Mouse (Mus musculus) lung, embryonic 14.5 days (tissue): ENCODE data around the gene Fam160a2. TPM values are rescaled to one million over a fixed set of nuclear protein-coding genes. Genes with fewer than 3 reads are reported as not detected.

Source experiments
- ATAC-seq: fragments of 200-750 bp; cut with Nextera tagmentation; 2 replicates; pipeline ENCODE4 v1.8.0; 2017; ENCODE audit warnings: mild to moderate bottlenecking, moderate TSS enrichment, moderate library complexity; ENCODE audit not compliant: insufficient read depth
- DNase-seq: peaks from one replicate; pipeline ENCODE4 v3.0.0-alpha.2; 2015
- H3K27ac ChIP-seq: fragments of 300-500 bp; sonication (generic); 2 replicates; pipeline ENCODE4 v1.5.1; 2014; ENCODE audit warnings: low read depth, mild to moderate bottlenecking, moderate library complexity
- H3K27me3 ChIP-seq: fragments of 300-500 bp; sonication (generic); 2 replicates; pipeline ENCODE4 v1.6.1; 2014; ENCODE audit warnings: low read length, control low read depth; ENCODE audit not compliant: insufficient read depth
- H3K36me3 ChIP-seq: fragments of 300-500 bp; sonication (generic); 2 replicates; pipeline ENCODE4 v1.6.1; 2014; ENCODE audit warnings: control low read depth; ENCODE audit not compliant: insufficient read depth
- H3K4me1 ChIP-seq: fragments of 300-500 bp; sonication (generic); 2 replicates; pipeline ENCODE4 v1.6.1; 2014; ENCODE audit warnings: antibody characterized with exemption, control low read depth; ENCODE audit not compliant: insufficient read depth
- H3K4me2 ChIP-seq: fragments of 300-500 bp; sonication (generic); 2 replicates; pipeline ENCODE4 v1.6.1; 2014; ENCODE audit warnings: mild to moderate bottlenecking
- H3K4me3 ChIP-seq: fragments of 300-500 bp; sonication (generic); 2 replicates; pipeline ENCODE4 v1.5.1; 2014; ENCODE audit warnings: low read depth, low read length
- H3K9ac ChIP-seq: fragments of 300-500 bp; sonication (generic); 2 replicates; pipeline ENCODE4 v1.6.1; 2014
- H3K9me3 ChIP-seq: fragments of 300-500 bp; sonication (generic); 2 replicates; pipeline ENCODE4 v1.6.1; 2016; ENCODE audit warnings: low read depth, low read length, control low read depth
- CTCF ChIP-seq: IDR thresholded peaks from 2 replicates; pipeline ENCODE4 v1.5.1; 2016; ENCODE audit warnings: antibody characterized with exemption, low read depth
- WGBS: fragments of 180-500 bp; shearing (Covaris S2); extraction: QIAGEN DNeasy Blood & Tissue Kit; methylation state at CpG from one replicate; pipeline ENCODE4 v1.1.7; 2014; 5-methylcytosine and 5-hydroxymethylcytosine counted together
- polyA plus RNA-seq: library from polyadenylated mRNA; unstranded; fragments of >200 nt; fragmentation: Nextera tagmentation; extraction: Ambion mirVana; gene quantifications from 2 replicates; pipeline ENCODE4 v1.2.1, GENCODE M21; 2014

Fam160a2 gene
- polyA plus RNA-seq, 1 experiment from 2014 or later: 41.9 TPM

GRCm38 (mm10) chr7:105426051-105426450 lies 26.2 kb upstream of the Fam160a2 start:
- Histone ChIP-seq H3K4me2 (peak overlapping the region; percentile 63), H3K4me3 (peak overlapping the region; percentile 33), H3K4me1 (no peaks in the 10 kb centered on the region), H3K27me3 (peaks cover 29% of the 10 kb centered on the region), H3K27ac (no peak overlapping the region), H3K36me3 (no peaks in the 10 kb centered on the region), H3K9me3 (no peaks in the 10 kb centered on the region), H3K9ac (no peak overlapping the region)
- DNase-seq (no peak), ATAC-seq (peak; percentile 68; the same call in 1 of the 2 replicates)
- WGBS: 3% methylated on average over 11 of the region's 11 CpGs
- TF ChIP-seq CTCF: no peak

GRCm38 (mm10) chr7:105425424-105426043 lies 25.7 kb upstream of the Fam160a2 start, which contains the start of gene Cckbr:
TSS of gene Cckbr (plus strand) at chr7:105425731.
- H3K36me3 ChIP-seq: no peaks in the 10 kb centered on the region
- peaks cover 29% of the 10 kb centered on the region for H3K27me3 ChIP-seq
- H3K4me1 ChIP-seq: no peaks in the 10 kb centered on the region
- H3K27ac ChIP-seq: no peak within 1 kb of the TSS
- peak within 1 kb of the TSS; percentile 33 for H3K4me3 ChIP-seq
- DNase-seq: peak; percentile 40
- 1% methylated on average over 31 of the region's 31 CpGs for WGBS
- peak within 1 kb of the TSS; percentile 63 for H3K4me2 ChIP-seq
- H3K9ac ChIP-seq: peak within 1 kb of the TSS; percentile 29; the same call in 1 of the 2 replicates
- no peak for TF ChIP-seq CTCF
- H3K9me3 ChIP-seq: no peaks in the 10 kb centered on the region
- peak; percentile 92 for ATAC-seq

DNA sequence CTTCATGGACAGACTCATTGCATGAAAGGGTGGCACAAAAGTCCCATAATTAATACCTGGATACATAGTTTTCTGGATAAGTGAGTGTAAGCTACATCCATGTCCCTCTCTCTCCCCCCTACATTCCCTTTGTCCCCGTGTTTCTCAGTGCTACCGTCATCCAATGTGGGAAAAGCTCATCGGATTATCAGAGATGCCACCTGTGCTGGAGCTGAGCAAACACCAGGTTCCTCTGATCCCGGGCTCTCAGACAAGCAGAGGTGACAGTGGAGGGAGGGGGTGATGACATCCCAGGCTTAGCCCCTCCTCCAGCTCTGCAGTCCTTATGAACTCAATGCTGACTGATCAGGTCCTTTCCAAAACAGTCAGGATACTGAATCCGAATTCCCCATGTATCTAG lies 24.5 kb upstream of the Fam160a2 start:
- DNase-seq (no peak), ATAC-seq (no peak)
- Histone ChIP-seq H3K4me3 (no peak overlapping the region), H3K9me3 (no peaks in the 10 kb centered on the region), H3K27ac (no peak overlapping the region), H3K36me3 (no peaks in the 10 kb centered on the region), H3K4me1 (no peaks in the 10 kb centered on the region), H3K27me3 (peaks cover 29% of the 10 kb centered on the region), H3K9ac (no peak overlapping the region), H3K4me2 (no peak overlapping the region)
- no peak for TF ChIP-seq CTCF
- 17% methylated on average over 5 of the region's 5 CpGs for WGBS

GRCm38 (mm10) chr7:105420903-105421302 lies 21.0 kb upstream of the Fam160a2 start:
- Histone ChIP-seq H3K9ac (no peak overlapping the region), H3K9me3 (no peaks in the 10 kb centered on the region), H3K36me3 (no peaks in the 10 kb centered on the region), H3K4me2 (no peak overlapping the region), H3K4me3 (no peak overlapping the region), H3K27ac (no peak overlapping the region), H3K27me3 (peaks cover 18% of the 10 kb centered on the region), H3K4me1 (no peaks in the 10 kb centered on the region)
- TF ChIP-seq CTCF: no peak
- WGBS: 16% methylated on average over 2 of the region's 2 CpGs
- ATAC-seq: no peak
- DNase-seq: no peak

DNA sequence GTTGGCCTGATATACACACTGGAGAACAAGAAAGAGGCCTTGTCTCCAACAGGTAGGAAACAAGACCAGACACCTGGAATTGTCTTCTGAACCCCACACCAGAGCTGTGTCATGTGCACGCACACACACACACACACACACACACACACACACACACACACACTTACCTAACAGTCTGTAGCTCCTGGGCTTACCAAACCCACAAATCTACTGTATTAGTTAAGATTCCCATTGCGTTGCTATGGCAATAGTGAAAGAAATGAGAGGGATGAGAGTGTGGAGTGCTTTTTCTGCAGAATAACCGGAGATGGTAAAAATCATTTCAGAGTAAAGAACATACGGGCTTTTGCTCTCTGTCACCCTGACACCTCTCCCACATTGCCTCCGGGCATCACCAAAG lies 18.3 kb upstream of the Fam160a2 start:
- H3K36me3 ChIP-seq: no peaks in the 10 kb centered on the region
- no peaks in the 10 kb centered on the region for H3K4me1 ChIP-seq
- H3K27ac ChIP-seq: no peak overlapping the region
- no peaks in the 10 kb centered on the region for H3K27me3 ChIP-seq
- H3K4me2 ChIP-seq: no peak overlapping the region
- H3K4me3 ChIP-seq: no peak overlapping the region
- no peak overlapping the region for H3K9ac ChIP-seq
- ATAC-seq (no peak), DNase-seq (no peak)
- WGBS: 81% methylated on average over 5 of the region's 5 CpGs
- no peaks in the 10 kb centered on the region for H3K9me3 ChIP-seq
- no peak for TF ChIP-seq CTCF

DNA sequence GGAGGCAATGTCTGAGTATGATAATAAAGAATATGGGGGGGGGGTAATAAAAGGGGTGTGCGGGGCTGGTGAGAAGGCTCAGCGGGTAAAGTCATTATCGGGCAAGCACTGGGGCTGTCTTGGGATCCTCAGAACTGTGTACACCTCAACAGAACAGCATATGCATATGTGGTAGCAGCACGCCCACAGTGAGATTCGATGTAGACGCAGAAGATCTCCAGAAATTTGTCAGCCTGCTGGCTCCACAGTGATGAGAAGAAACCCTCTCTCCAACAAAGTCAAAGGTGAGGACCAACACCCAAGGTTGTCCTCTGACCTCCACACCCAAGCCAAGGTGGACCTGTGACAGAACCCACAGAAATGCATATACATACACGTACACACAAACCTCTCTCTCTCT lies 16.7 kb upstream of the Fam160a2 start:
- Histone ChIP-seq H3K4me2 (no peak overlapping the region), H3K9ac (no peak overlapping the region), H3K27me3 (no peaks in the 10 kb centered on the region), H3K27ac (no peak overlapping the region), H3K4me3 (no peak overlapping the region), H3K9me3 (no peaks in the 10 kb centered on the region), H3K36me3 (no peaks in the 10 kb centered on the region), H3K4me1 (no peaks in the 10 kb centered on the region)
- no peak for DNase-seq
- no peak for TF ChIP-seq CTCF
- WGBS: 81% methylated on average over 7 of the region's 7 CpGs
- no peak for ATAC-seq

DNA sequence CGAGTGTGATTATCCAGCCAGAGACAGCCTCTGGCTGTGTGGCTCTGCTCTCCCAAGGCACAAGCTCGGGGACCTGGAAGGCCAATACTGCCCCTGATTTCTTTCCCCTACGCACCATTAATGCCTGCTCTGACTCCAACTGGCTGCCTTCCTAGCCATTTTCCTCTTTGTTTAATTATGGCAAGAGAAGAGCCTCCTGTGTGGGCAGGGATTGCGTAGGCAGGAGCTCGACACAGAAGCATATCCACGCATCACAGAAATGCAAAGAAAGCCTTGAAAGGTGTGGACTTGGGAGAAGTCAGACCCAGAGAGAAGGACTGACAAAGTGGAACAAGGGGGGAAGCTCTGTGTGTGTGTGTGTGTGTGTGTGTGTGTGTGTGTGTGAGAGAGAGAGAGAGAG lies 14.5 kb upstream of the Fam160a2 start:
- TF ChIP-seq CTCF: no peak
- WGBS: 55% methylated on average over 6 of the region's 6 CpGs
- Histone ChIP-seq H3K36me3 (no peaks in the 10 kb centered on the region), H3K27ac (no peak overlapping the region), H3K27me3 (no peaks in the 10 kb centered on the region), H3K4me2 (no peak overlapping the region), H3K9ac (no peak overlapping the region), H3K4me3 (no peak overlapping the region), H3K9me3 (no peaks in the 10 kb centered on the region), H3K4me1 (no peaks in the 10 kb centered on the region)
- DNase-seq: no peak
- ATAC-seq: no peak
